Mouse (Mus musculus) large intestine, adult 2 months (tissue): ENCODE measurements around the gene Med9. TPM values are rescaled to one million over a fixed set of nuclear protein-coding genes. Genes with fewer than 3 reads are reported as not detected.
"Not testable (repeated sequence)": the region's sequence is repeated elsewhere in the genome, so short reads cannot be mapped to it uniquely, and the experiment has no call there.

Experiments
- DNase-seq: peaks from one replicate; pipeline ENCODE4 v3.0.0-alpha.2; 2012; ENCODE audit warnings: low read depth, low spot score
- WGBS: fragments of 180-500 bp; shearing (Covaris S2); methylation state at CpG from one replicate; pipeline ENCODE4 v1.1.7; 2018; 5-methylcytosine and 5-hydroxymethylcytosine counted together
- polyA plus RNA-seq: library from polyadenylated mRNA; depleted of rRNA; stranded (reverse); fragments of >200 nt; gene quantifications from 2 replicates; pipeline ENCODE4 v1.2.3, GENCODE M21; 2012

Med9 gene
- polyA plus RNA-seq, 1 experiment: 19.3 TPM

- no peak for DNase-seq
- 72% methylated on average over 3 of the region's 3 CpGs for WGBS
Observed at GRCm38 (mm10) chr11:59940645-59941044, 7.4 kb upstream of the Med9 start.

- no peak for DNase-seq
- 2% methylated on average over 3 of the region's 3 CpGs for WGBS
Observed at GRCm38 (mm10) chr11:59941391-59941790, 6.6 kb upstream of the Med9 start.

- 89% methylated on average over 10 of the region's 10 CpGs for WGBS
- not testable (repeated sequence) for DNase-seq
Observed at GRCm38 (mm10) chr11:59944855-59945254, 3.2 kb upstream of the Med9 start.

- WGBS: 3% methylated on average over 16 of the region's 16 CpGs
- no peak for DNase-seq
Observed at GRCm38 (mm10) chr11:59948401-59948767, 378 bp downstream of the Med9 start.

GRCm38 (mm10) chr11:59952892-59953291 is 4.9 kb downstream of the Med9 start:
- 65% methylated on average over 14 of the region's 14 CpGs for WGBS
- no peak for DNase-seq

GRCm38 (mm10) chr11:59956749-59957148 is 8.7 kb downstream of the Med9 start:
- no peak for DNase-seq
- 70% methylated on average over 6 of the region's 6 CpGs for WGBS

- 70% methylated on average over 4 of the region's 4 CpGs for WGBS
- no peak for DNase-seq
Observed at GRCm38 (mm10) chr11:59959453-59959852, 11.4 kb downstream of the Med9 start.

GRCm38 (mm10) chr11:59960476-59961337 is 12.7 kb downstream of the Med9 start:
- 87% methylated on average over 20 of the region's 20 CpGs for WGBS
- no peak for DNase-seq

GRCm38 (mm10) chr11:59961338-59961875 is 13.4 kb downstream of the Med9 start:
- 52% methylated on average over 9 of the region's 9 CpGs for WGBS
- DNase-seq: no peak

GRCm38 (mm10) chr11:59962590-59962989 is 14.6 kb downstream of the Med9 start:
- WGBS: 60% methylated on average over 3 of the region's 3 CpGs

GRCm38 (mm10) chr11:59963364-59964162 is 15.6 kb downstream of the Med9 start:
- no peak for DNase-seq
- 8% methylated on average over 34 of the region's 34 CpGs for WGBS

More at GRCm38 (mm10) chr11:59962590-59962989, 14.6 kb downstream of the Med9 start:
- no peak for DNase-seq

- WGBS: under 1% methylated on average over 33 of the region's 33 CpGs
- no peak for DNase-seq
Observed at GRCm38 (mm10) chr11:59964163-59964758, 16.3 kb downstream of the Med9 start.

- DNase-seq: no peak
- WGBS: under 1% methylated on average over 28 of the region's 28 CpGs
Observed at GRCm38 (mm10) chr11:59964818-59965217, 16.8 kb downstream of the Med9 start, which contains the start of gene Rasd1. Gene Rasd1 (minus strand): TSS chr11:59964944.

- peak; percentile 82 for DNase-seq
- 12% methylated on average over 25 of the region's 25 CpGs for WGBS
Observed at GRCm38 (mm10) chr11:59965227-59966101, 17.5 kb downstream of the Med9 start.

- DNase-seq: no peak
- 30% methylated on average over 4 of the region's 4 CpGs for WGBS
Observed at GRCm38 (mm10) chr11:59966102-59966483, 18.1 kb downstream of the Med9 start.

- WGBS: 94% methylated on average over 1 of the region's 1 CpGs
- DNase-seq: no peak
Observed at GRCm38 (mm10) chr11:59967765-59968164, 19.8 kb downstream of the Med9 start.

- WGBS: 84% methylated on average over 5 of the region's 5 CpGs
Observed at GRCm38 (mm10) chr11:59970780-59971179, 22.8 kb downstream of the Med9 start.

GRCm38 (mm10) chr11:59971691-59972090 is 23.7 kb downstream of the Med9 start:
- WGBS: 78% methylated on average over 2 of the region's 2 CpGs
- no peak for DNase-seq

More at GRCm38 (mm10) chr11:59970780-59971179, 22.8 kb downstream of the Med9 start:
- no peak for DNase-seq

- DNase-seq: no peak
- WGBS: 89% methylated on average over 5 of the region's 5 CpGs
Observed at GRCm38 (mm10) chr11:59973389-59973788, 25.4 kb downstream of the Med9 start.
